Mouse (Mus musculus): ENCODE data around the gene Samd4.

Samd4 gene

GRCm38 (mm10) chr14:46908858-46909257 lies 26.2 kb downstream of the Samd4 start:
- DNase-seq (ENCODE audit: low read depth, low spot score) = no peak

GRCm38 (mm10) chr14:46912496-46912895 lies 29.8 kb downstream of the Samd4 start:
- no peak for DNase-seq (ENCODE audit: low read depth, low spot score)

GRCm38 (mm10) chr14:46914356-46914755 lies 31.7 kb downstream of the Samd4 start:
- no peak for DNase-seq (ENCODE audit: low read depth, low spot score)

- DNase-seq (ENCODE audit: low read depth, low spot score) = no peak
Observed at GRCm38 (mm10) chr14:46915555-46915954, 32.9 kb downstream of the Samd4 start.

GRCm38 (mm10) chr14:46916581-46916980 lies 33.9 kb downstream of the Samd4 start:
- DNase-seq (ENCODE audit: low read depth, low spot score) = no peak

- DNase-seq (ENCODE audit: low read depth, low spot score) = no peak
Observed at GRCm38 (mm10) chr14:46917136-46917535, 34.5 kb downstream of the Samd4 start.

GRCm38 (mm10) chr14:46917581-46917980 lies 34.9 kb downstream of the Samd4 start:
- DNase-seq (ENCODE audit: low read depth, low spot score) = no peak

GRCm38 (mm10) chr14:46920496-46920895 lies 37.8 kb downstream of the Samd4 start:
- DNase-seq (ENCODE audit: low read depth, low spot score) = no peak

GRCm38 (mm10) chr14:46921178-46921975 lies 38.7 kb downstream of the Samd4 start:
- DNase-seq (ENCODE audit: low read depth, low spot score) = no peak

- no peak for DNase-seq (ENCODE audit: low read depth, low spot score)
Observed at GRCm38 (mm10) chr14:46923931-46924330, 41.3 kb downstream of the Samd4 start.

GRCm38 (mm10) chr14:46924422-46924821 lies 41.8 kb downstream of the Samd4 start:
- no peak for DNase-seq (ENCODE audit: low read depth, low spot score)

GRCm38 (mm10) chr14:46928556-46928955 lies 45.9 kb downstream of the Samd4 start:
- no peak for DNase-seq (ENCODE audit: low read depth, low spot score)

GRCm38 (mm10) chr14:46932121-46932520 lies 49.5 kb downstream of the Samd4 start:
- DNase-seq (ENCODE audit: low read depth, low spot score) = no peak

GRCm38 (mm10) chr14:46932708-46933107 lies 50.1 kb downstream of the Samd4 start:
- no peak for DNase-seq (ENCODE audit: low read depth, low spot score)

- DNase-seq (ENCODE audit: low read depth, low spot score) = no peak
Observed at GRCm38 (mm10) chr14:46941077-46941476, 58.4 kb downstream of the Samd4 start.

GRCm38 (mm10) chr14:46941896-46942812 lies 59.5 kb downstream of the Samd4 start:
- DNase-seq (ENCODE audit: low read depth, low spot score) = no peak

GRCm38 (mm10) chr14:46944411-46944810 lies 61.8 kb downstream of the Samd4 start:
- DNase-seq (ENCODE audit: low read depth, low spot score) = no peak

GRCm38 (mm10) chr14:46945903-46946490 lies 63.3 kb downstream of the Samd4 start:
- no peak for DNase-seq (ENCODE audit: low read depth, low spot score)

GRCm38 (mm10) chr14:46947644-46948043 lies 65.0 kb downstream of the Samd4 start:
- no peak for DNase-seq (ENCODE audit: low read depth, low spot score)

GRCm38 (mm10) chr14:46950527-46951384 lies 68.1 kb downstream of the Samd4 start:
- DNase-seq (ENCODE audit: low read depth, low spot score) = no peak

GRCm38 (mm10) chr14:46952264-46952663 lies 69.6 kb downstream of the Samd4 start:
- DNase-seq (ENCODE audit: low read depth, low spot score) = no peak
